In genomic region chr14:88092967-88093366, GRCm38 (mm10) we compare ENCODE assay signal across 22 mouse cellular contexts.
DNase-seq lines count a peak whose midpoint lies in the region; ATAC-seq lines count a peak whose summit lies in the region.
"Had no signal": no experiment of that assay in that cellular context is flagged by ENCODE, and none has a peak within 500 bp of the region (broad histone marks: within the 10 kb centered on the region; RNA-seq: fewer than 3 reads in every experiment).

No protein-coding gene starts in this region.

- H3K4me1 ChIP-seq in forebrain, embryonic 12.5 days, result no peaks in the 10 kb centered on the region
- no peaks in the 10 kb centered on the region; the same call in 1 of the 2 replicates for H3K4me1 ChIP-seq in forebrain, embryonic 16.5 days (replicated peaks; ENCODE audit: control insufficient read depth, insufficient read depth, low read length)
- H3K4me1 ChIP-seq: embryonic facial prominence, embryonic 13.5 days; heart, embryonic 13.5 days; hindbrain, embryonic 12.5 days had no signal

- ATAC-seq in frontal cortex, adult (ENCODE audit: low TSS enrichment), result peak; percentile 62
- peak; percentile 75; the same call in 1 of the 2 replicates for ATAC-seq in forebrain, embryonic 12.5 days (ENCODE audit: low FRiP score)
- peak; percentile 83 for ATAC-seq in forebrain, embryonic 16.5 days
- ATAC-seq: hindbrain, embryonic 16.5 days; inflammation-experienced regulatory T-cells, adult 6 months; intestine, postnatal 0 days had no signal

- DNase-seq in frontal cortex, adult 2 months (ENCODE audit: extremely low spot score in 1 of 2, low spot score in 1 of 2), result no peak
- DNase-seq in B cell, adult 2 months, result no peak
- no peak for DNase-seq in thymus, postnatal 14 days
- DNase-seq in cerebellum, postnatal 14 days, result no peak
- DNase-seq: adrenal gland, adult 8-10 months; adrenal gland, postnatal 36 days; cerebellum, adult 11-12 months; cerebellum, adult 9-10 months; cerebellum, postnatal 36 days; gastrocnemius, adult 2 months; gastrocnemius, postnatal 25 days; heart, postnatal 4 days had no signal

- 37% methylated on average over 2 of the region's 2 CpGs for WGBS in forebrain, embryonic 12.5 days
- 11% methylated on average over 2 of the region's 2 CpGs for WGBS in forebrain, embryonic 16.5 days

- H3K36me3 ChIP-seq in forebrain, embryonic 12.5 days (replicated peaks), result no peaks in the 10 kb centered on the region
- no peaks in the 10 kb centered on the region for H3K36me3 ChIP-seq in forebrain, embryonic 16.5 days (ENCODE audit: control insufficient read depth, insufficient read depth)
- H3K36me3 ChIP-seq: embryonic facial prominence, embryonic 13.5 days; heart, embryonic 13.5 days; hindbrain, embryonic 12.5 days had no signal

- no peak overlapping the region for H3K9ac ChIP-seq in forebrain, embryonic 12.5 days
- no peak overlapping the region for H3K9ac ChIP-seq in forebrain, embryonic 16.5 days (replicated peaks; ENCODE audit: low read depth, low read length)
- H3K9ac ChIP-seq: embryonic facial prominence, embryonic 13.5 days; heart, embryonic 13.5 days; hindbrain, embryonic 12.5 days had no signal

- H3K27ac ChIP-seq in forebrain, embryonic 12.5 days, result no peak overlapping the region
- H3K27ac ChIP-seq in forebrain, embryonic 16.5 days (ENCODE audit: low read length), result no peak overlapping the region
- H3K27ac ChIP-seq: embryonic facial prominence, embryonic 13.5 days; gastrocnemius, adult 2 months; heart, embryonic 13.5 days; hindbrain, embryonic 12.5 days had no signal

- H3K9me3 ChIP-seq in forebrain, embryonic 12.5 days, result no peaks in the 10 kb centered on the region
- H3K9me3 ChIP-seq in forebrain, embryonic 16.5 days (ENCODE audit: control insufficient read depth, low read length), result no peaks in the 10 kb centered on the region
- H3K9me3 ChIP-seq: embryonic facial prominence, embryonic 13.5 days; heart, embryonic 13.5 days; hindbrain, embryonic 12.5 days had no signal

- H3K27me3 ChIP-seq in forebrain, embryonic 12.5 days, result no peaks in the 10 kb centered on the region
- H3K27me3 ChIP-seq in forebrain, embryonic 16.5 days (replicated peaks; ENCODE audit: control insufficient read depth, insufficient read depth, low read length), result no peaks in the 10 kb centered on the region
- H3K27me3 ChIP-seq: CH12.LX; embryonic facial prominence, embryonic 13.5 days; heart, embryonic 13.5 days; hindbrain, embryonic 12.5 days had no signal

- no peak overlapping the region for H3K4me3 ChIP-seq in forebrain, embryonic 12.5 days (replicated peaks)
- H3K4me3 ChIP-seq in forebrain, embryonic 16.5 days (replicated peaks; ENCODE audit: low read length), result no peak overlapping the region
- H3K4me3 ChIP-seq: embryonic facial prominence, embryonic 13.5 days; gastrocnemius, adult 2 months; heart, embryonic 13.5 days; hindbrain, embryonic 12.5 days had no signal

- H3K4me2 ChIP-seq in forebrain, embryonic 12.5 days, result no peak overlapping the region
- H3K4me2 ChIP-seq in forebrain, embryonic 16.5 days (ENCODE audit: low read length), result no peak overlapping the region
- H3K4me2 ChIP-seq: embryonic facial prominence, embryonic 13.5 days; heart, embryonic 13.5 days; hindbrain, embryonic 12.5 days had no signal
